Mouse (Mus musculus) testis, postnatal 14 days (tissue): ENCODE measurements at regions not wholly inside any gene's neighbourhood (a gene's known extent, or its start where the extent isn't known, plus 50 kb on each side); places are given as distances from the start of the nearest gene placed in this dataset.
A peak's percentile ranks its signal among the peaks of the same experiment; 100 is the strongest.

Experiments used
- DNase-seq: peaks from one replicate; pipeline ENCODE4 v3.0.0; 2021; ENCODE audit warnings: low spot score

DNA sequence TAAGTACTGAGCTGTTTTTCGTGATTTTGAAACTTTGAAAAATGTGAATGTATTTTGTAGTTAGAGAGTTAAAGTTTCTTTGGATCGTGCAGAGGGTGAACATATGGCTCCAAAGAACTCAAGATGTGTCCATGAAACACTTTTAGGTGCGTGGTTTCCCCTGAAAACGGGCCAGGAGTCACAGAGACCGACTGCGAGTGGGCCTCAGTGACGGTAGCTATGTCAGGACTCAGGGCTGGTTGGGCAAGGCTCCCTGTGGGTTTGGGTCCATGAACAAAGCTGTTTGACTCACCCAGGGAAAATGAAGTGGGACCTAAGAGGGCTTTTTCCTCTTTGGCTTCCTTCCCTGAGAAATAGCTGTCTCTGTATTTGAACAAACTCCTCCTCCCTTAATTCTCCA, 345.9 kb upstream of the Smim15 start:
- DNase-seq, result no peak

DNA sequence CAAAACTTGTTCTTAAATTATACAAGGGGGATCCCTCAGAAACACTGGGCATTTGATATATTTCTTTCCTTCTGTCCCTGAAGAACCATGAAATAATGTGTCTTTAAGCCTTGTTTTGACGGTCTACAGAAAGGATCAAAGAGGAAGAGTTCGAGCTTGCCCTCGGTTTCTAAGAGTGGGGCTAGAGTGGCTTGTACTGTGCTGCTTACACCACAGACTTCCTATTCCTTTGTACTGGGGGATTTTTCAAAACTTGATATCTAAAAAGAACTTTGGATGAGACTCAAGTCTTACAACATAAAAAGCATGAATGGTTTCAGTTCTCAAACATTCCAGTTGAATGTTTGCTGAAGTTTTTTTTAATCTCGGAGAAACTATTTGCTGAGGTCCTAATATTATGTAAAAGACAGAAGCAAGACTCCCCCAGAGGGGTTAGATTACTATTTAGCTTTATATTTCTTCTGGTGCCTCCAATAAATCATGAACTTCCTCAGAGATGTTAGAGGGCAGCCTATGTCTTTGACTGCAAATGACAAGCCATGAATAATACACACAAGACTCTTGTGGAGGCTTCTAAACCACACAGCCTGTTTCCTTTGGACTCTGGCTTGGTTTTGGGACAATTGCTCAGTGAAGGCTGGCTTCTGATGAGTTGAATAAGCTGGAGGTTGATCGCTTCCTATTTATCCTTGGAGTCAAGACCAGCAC, 352.0 kb upstream of the Smim15 start:
- DNase-seq, result no peak

DNA sequence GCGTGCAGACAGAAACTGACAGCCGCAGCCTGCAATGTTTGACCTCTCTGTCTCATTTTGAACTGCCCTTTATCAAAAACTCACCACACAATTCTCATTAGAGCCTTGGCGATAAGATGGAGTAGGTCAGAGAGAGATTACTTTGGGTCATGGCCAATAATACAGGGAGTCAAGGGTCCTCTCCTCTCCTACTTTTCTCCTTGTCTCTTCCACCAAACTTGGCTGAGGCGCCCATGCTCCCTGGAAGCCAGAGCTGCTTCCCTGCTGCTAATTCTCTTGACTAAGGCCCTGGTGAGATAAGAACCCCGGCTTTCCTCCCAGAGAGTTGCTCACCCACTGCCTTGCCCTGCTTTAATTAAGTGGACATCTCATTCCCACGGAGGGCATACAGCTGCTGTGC, 355.3 kb upstream of the Smim15 start:
- no peak for DNase-seq

DNA sequence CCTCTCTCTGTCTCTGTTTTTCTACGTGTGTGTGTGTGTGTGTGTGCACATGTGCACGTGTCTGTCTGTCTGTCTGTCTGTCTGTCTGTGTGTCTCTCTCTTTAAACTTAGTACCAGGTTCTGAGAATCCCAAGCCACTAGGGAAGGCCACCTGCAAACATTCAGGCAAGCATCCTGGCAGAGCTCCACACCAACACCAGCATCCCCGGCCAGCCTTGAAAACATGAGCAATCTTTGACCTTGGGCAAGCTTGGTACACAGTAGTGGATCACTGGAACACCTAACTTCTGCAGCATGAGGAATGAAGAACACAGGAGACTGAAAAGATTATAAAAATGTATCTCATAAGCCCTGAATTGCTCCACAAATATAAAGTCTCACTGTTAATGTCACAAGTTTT, 359.0 kb upstream of the Smim15 start:
- no peak for DNase-seq

DNA sequence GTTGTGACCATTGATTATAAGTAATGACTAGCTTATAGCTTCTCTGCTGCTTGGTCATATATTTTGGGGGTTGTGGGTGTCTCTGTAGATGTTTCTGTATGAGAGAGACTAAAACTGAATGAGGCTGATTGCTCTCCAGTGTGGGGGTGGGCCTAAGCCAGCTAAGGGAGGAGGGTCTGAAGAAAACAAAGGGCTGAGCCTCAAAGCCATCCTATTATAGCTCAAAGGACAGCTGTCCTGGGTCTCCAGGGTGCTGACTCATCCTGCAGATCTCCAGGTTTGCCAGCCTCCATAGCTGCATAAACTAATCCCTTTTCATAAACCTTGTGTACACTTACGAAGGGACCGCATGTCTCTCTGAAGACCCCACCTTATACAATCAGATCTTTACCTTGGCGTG, 360.3 kb upstream of the Smim15 start:
- no peak for DNase-seq

DNA sequence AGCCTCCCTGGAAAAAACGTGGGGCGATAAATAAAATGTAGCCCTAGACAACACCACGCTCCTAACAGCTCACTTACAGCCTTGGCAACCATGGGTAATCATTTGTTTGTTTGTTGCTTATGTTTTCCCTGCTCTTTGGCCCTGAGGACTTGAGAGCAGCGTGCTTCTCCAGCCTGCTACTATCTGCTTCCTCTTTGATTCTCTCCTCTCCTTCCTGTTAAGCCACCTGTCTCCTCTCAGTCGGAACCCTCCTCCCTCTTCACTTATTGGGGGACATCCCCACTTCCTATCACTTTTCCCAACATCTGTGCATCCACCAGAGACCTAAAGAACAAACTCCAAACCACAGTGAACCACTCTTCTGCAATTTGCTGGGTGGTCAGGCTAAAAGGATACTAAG, 362.5 kb upstream of the Smim15 start:
- DNase-seq, result no peak

DNA sequence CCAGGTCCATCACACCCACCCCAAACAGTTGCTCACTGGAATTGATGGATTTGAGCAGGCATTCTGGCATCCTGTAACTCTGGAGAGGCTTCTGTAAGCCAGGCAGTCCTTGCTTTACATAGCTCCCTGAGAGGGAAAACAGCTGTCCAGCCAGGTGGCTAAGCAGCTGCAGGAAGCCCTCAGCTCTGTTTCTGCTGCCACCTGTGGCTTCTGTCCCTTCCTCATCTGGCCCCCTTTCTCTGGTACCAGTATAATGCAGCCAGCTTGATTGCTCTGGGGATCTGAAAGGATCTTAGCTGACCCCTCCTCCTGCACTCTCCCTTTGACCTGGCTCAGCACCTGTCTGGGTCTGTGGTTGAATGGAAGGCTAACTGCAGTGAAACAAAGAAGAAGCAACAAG, 365.4 kb upstream of the Smim15 start:
- no peak for DNase-seq

DNA sequence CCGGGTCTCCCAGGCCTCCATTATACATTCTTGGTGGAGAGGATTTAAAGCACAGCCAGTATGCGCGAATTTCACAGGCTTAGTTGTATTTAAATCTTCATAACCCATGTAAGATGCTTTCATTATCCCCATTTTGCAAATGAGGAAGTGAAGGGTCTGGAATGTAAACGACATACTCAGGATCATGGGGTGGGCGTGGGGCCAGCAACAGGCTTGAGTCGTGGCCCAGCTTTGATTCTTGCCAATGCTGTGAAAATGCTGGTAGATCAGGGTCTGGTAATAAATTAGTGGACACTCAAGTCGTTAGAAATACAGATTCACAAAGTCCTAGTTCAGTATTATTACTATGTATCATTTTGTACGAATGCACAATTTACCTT, 367.2 kb upstream of the Smim15 start:
- no peak for DNase-seq

DNA sequence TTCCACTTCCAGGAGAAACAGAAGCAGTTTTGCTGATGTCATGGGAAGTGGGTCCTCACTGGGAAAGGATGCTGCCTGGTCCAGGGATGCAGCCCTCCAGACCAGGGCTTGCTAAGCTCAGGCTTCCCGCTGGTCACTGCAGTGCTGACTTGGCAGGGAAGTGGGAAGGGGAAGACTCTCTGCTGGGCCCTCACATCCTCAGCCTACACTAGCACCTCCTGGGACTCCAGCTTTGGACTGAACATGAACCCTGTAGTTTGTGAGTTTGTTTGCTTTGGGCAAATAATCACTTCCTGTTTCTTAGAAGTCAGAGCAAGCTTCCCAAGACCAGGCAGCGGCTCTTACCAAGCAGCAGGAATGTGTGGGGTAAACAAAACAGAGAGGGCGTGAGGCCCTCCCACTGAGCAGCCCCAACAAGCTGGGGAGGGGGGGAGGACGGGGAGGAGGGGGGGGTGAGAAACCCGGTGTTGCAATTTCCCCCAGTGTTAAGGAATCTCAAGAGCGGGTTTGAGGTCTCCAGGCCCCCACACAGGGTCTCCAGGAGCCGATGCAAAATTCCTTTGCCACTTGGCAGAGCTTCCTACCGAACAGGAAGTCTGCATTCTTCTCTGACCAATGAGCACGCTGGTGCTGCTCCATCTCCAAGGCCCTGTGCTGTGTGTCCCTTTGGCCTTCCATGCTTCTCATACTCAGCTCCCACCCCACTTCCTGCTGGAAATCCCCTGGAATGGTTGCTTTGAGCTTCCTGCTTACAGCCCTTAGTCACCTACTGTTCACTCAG, 367.7 kb upstream of the Smim15 start:
- peak; percentile 16 for DNase-seq

DNA sequence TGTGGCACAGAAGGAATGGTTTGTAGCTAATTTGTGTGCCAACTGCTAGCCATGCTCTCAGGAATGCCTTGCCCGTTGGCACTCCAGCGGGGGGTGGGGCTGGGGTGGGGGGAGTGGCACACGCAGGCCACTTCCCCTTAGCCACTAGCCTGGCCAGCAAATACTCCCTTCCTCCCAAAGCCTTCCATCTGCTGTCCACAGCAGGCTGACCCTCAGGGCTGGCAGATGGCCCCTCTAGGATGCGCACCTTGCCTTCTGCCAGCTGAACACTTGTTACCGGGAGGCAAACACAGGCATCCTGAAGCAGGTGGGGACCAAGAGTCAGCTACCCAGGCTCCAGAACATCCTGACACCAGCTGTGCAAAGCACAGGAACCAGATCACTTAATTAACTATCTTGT, 372.1 kb upstream of the Smim15 start:
- no peak for DNase-seq

DNA sequence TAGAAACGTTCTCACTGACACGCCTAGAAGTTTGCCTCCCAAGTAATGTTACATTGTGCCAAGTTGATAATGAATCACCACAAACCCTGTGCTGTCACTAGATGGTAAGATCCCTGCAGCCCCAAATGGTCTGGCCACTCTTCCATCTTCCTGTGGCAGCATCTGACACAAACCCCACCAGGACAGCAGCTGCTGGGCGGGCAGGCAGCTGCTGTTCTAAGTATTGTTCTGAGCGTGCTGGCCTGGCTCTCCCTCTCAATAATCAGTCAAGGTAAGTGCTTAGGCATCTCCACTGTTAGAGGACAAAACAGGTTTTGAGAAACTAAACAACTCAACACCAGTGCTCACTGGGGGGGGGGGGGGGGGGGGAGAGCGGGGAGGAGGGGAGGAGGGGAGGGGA, 375.7 kb upstream of the Smim15 start:
- DNase-seq, result no peak

DNA sequence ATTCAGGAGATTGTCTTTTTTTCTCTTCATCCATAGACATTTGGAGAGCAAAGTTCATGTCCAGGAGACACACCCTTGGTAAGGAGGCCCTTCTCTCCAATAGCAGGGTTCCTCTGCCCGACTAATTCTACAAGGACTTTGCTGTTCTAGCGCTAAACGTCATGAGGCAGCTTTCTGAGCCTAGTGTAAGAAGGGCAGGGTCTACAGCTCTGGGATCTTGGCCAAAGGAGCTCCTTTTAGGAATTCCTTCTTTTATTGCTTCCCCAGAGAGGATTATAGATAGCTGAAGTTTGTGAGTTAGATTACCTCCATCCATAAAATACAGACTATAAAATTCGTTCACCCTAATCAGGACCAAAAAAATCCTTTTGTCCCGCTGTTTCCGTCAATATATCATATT, 378.5 kb upstream of the Smim15 start:
- no peak for DNase-seq

DNA sequence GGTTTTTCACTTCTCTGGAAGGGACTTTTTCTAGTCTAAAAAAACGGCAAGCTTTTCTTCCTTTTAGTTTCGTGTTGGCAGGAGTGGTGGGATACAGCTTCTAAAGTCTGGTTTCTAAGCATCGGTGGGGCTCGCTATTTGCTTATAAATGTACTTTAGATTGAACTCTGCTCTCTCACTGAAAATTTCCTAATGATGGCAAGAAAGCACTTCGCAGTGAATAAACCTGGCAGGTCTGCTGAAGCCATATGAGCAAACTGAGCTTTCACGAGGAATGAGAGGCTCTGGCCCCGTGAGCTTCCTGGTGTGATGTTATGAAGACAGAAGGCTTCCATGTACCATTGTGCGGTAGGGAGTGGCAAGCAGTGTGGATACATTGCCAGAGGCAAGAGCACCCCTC, 380.0 kb upstream of the Smim15 start:
- no peak for DNase-seq

DNA sequence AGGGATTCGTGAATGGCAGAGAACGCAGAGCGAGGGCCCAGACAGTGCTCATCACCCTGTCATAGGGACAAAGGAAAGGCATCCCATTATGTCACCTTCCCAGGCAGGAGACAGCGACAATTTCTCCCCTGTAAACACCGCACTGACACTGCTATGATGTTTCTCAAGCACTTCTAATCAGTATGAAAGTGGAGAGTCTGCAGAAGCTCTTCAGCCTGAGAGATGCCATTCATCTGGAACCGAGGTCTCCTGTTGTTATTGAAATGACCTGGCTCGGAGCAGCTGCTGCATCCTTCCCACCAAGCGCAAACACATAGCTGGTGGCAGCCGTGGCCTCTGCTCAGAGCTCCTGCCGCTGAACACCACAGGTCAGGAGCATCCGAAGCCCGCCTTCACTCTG, 380.5 kb upstream of the Smim15 start:
- no peak for DNase-seq

DNA sequence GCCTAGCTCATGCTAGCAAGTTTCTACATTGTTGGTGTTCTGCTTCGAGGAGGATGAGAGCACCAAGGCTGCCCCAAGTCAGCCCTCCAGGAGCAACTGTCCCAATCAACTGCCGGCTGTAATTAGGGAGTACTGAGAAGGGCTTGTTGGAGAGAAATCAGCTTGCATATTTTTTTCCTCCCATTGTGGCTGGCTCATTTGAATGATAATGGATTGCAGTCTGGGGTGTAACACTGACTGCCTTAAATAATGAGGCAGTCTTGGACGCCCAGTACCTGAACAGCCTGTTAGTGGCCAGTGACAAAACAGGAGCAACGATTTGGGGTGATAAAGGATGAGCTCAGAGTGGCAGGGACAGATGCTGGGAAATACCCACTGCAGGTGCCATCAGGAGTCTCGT, 382.8 kb upstream of the Smim15 start:
- no peak for DNase-seq

DNA sequence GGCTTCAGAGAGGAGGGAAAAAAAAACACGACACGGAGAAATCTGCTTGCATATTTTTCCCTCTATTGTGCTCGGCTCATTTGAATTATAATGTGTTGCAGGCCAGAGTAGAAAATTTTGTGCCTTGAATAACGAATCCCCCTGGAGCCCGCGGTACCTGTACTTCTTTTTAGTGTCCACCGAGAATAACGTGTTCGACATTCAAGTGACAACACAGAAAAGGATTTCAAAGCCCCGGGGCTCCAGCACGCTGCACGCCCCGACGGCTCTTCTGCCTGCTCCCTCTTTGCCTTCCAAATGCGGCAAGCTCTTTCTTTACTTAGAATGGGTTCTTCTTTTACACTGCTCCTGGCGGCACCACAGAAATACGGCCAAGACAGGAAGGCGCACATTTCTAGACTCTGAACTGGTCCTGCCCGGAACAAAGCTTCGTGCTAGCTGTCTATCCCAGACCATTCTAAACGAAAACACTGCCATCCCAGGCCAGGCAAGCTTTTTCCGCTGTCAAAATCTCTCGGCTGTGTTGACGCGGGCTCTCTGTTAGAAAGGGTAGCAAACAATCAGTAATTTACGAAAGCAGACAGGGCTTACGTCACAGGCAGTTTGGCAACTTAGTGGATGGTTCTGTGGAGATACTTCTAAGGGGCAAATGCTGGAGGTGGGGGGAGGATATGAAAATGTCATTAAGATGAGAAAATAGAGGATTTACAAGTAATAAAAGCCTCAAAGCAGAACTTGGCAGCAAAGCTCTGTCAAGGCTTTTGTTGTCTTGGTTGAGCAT, 398.2 kb upstream of the Smim15 start:
- no peak for DNase-seq

DNA sequence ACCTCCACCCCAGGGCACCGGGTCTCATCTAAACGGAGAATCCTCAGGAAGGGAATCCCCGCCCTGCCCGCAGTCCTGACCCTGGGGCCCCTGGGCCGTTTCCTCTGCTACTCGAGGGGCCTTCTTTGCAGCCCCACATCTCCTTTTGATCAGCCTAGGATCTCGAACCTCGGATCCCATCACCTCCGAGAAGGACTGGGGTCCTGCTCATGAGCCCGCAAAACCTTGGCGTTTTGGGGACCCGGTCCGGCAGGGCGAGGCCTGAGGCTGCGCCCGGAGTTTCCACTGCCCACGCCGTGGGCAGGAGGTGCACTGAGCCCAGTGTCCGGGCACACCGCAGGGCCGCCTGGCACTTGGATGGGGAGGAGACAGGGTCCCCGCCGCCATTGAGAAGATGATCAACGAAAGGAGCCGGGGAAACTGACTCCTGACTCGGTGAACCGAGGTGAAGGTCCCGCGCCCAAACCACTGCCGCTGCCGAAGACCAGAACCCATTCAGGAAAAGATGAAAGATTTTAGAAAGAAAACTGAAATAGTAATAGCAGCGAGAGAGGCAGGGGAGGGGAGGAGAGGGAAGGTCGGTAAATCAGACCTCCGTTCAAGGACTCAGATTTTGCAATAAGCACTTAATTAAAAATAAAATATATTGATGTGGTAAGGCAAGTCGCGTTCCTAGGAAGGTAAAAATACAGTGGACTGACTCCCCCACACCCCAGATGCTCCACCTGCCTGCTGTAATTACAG, 399.0 kb upstream of the Smim15 start:
- no peak for DNase-seq

DNA sequence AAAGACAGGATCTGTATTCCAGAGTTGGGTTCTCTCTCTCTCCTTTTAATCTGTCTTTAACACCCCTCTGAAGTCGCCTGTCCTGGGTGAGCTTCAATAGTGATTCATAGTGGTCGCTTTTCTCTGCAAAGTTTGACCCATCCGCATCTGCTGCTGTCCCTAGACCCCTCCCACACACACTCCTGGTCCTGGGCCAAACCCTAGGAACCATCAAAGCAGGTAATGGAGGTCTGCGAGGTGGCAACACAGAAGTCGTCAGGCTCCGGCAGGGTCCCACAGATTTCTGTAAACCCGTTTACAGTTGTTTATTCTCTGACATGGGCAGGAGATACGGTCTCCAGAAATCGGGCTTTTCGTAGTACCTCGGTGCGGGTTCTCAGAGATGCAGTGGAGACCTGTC, 399.5 kb upstream of the Smim15 start:
- DNase-seq, result no peak

DNA sequence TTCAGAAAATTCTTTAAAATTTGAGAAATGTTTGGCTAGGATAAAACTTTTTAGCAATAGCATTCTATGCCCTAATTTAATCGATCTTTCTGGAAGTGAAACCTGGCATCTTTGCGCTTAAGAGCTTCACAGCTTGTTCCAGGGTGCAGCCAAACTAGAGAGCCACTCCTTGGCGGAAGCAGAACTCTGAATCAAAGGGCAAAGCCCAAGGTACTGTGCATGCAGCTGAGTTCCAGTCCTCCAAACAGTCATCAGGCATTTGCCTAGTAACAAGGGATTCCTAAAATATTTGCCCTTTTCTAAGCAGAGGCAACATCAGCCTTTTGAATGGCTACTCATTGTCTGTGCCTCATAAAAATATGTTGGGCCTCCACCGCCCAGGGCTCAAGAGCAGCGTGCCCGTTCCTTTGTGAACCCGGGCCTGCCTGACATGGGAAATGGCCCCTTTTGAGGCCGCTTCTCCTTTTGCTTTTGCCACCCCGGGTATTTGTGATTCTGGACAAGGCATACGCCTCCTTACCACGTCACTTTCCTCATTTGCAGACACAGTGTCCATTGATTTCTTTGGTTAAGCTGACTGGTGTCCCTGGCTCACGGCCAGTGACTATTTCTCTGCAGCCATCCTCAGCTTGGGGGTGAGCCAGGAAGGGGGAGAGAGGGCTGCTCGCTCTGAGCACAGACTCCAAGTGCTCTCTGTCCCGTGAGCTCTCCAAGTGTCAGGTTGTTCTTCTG, 402.2 kb upstream of the Smim15 start:
- peak; percentile 19 for DNase-seq

DNA sequence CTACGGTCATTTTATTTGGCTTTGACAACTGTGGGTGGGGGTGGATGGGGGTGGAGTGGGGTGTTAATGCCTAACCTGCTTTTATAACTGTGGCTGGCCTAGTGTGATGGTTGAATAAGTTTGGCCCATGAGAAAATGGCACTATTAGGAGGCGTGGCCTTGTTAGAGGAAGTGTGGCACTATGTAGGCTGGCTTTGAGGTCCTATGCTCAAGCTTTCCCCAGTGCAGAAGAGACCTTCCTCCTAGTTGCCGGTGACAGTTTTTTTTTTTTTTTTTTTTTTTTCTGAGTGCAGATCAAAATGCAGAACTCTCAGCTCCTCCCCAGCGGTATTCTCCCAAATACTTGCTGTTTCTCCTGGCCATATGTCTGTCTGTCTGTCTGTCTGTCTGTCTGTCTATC, 404.6 kb upstream of the Smim15 start:
- no peak for DNase-seq

DNA sequence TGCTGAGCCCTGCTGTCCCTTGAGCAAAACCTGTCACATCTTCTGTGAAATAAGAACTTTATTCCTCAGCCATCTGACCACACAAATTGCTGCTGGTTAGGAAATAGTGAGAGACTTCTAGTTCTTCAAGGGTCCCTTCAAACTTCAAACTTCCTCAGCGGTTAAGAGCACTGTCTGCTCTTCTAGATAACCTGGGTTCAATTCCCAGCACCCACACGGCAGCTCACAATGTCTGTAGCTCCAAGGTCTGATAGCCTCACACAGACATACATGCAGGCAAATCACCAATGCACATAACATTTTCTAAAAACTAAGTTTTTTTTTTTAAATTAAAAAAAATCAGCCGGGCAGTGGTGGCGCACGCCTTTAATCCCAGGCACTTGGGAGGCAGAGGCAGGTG, 407.0 kb upstream of the Smim15 start:
- DNase-seq, result no peak

DNA sequence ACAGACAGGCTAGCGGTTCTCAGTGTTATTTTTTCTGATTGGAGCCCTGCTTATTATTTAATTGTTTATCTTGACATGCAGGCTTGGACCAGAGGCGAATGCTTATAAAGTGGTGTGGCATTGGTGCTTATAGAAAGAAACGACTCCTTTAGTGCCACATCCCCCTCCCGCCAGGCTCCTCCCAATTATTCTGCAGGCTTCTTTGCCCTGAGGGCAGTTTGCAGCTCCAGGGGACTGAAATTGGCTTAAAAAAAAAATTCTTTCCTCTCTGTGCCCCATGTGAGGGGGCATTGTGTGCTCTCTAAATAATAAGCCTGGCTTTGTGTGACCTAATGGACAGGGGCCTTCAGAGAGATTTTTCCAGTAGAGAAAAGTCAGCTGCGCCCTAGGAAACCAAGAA, 409.1 kb upstream of the Smim15 start:
- DNase-seq, result no peak
